Mouse (Mus musculus) stomach, postnatal 0 days (tissue): ENCODE results near the gene Mrvi1. TPM values are rescaled to one million over a fixed set of nuclear protein-coding genes. Genes with fewer than 3 reads are reported as not detected.

Source experiments
- ATAC-seq: fragments of 200-750 bp; cut with Nextera tagmentation; 2 replicates; pipeline ENCODE4 v1.8.0; 2017; ENCODE audit not compliant: low FRiP score, low TSS enrichment
- DNase-seq: peaks from one replicate; pipeline ENCODE4 v3.0.0-alpha.2; 2016; ENCODE audit warnings: low spot score
- H3K27ac ChIP-seq: fragments of 300-500 bp; sonication (generic); replicated peaks from 2 replicates; pipeline ENCODE4 v1.5.1; 2014; ENCODE audit warnings: mild to moderate bottlenecking, control low read depth
- H3K27me3 ChIP-seq: fragments of 300-500 bp; sonication (generic); 2 replicates; pipeline ENCODE4 v1.6.1; 2014; ENCODE audit warnings: low read length; ENCODE audit not compliant: control insufficient read depth, insufficient read depth
- H3K36me3 ChIP-seq: fragments of 300-500 bp; sonication (generic); 2 replicates; pipeline ENCODE4 v1.6.1; 2014; ENCODE audit warnings: low read length, mixed read lengths; ENCODE audit not compliant: control insufficient read depth, insufficient read depth
- H3K4me1 ChIP-seq: fragments of 300-500 bp; sonication (generic); replicated peaks from 2 replicates; pipeline ENCODE4 v1.6.1; 2014; ENCODE audit warnings: antibody characterized with exemption; ENCODE audit not compliant: control insufficient read depth, insufficient read depth
- H3K4me2 ChIP-seq: fragments of 300-500 bp; sonication (generic); replicated peaks from 2 replicates; pipeline ENCODE4 v1.6.1; 2014; ENCODE audit warnings: low read depth, mild to moderate bottlenecking, control low read depth, moderate library complexity
- H3K4me3 ChIP-seq: fragments of 300-500 bp; sonication (generic); 2 replicates; pipeline ENCODE4 v1.5.1; 2014; ENCODE audit warnings: low read depth, low read length, control low read depth
- H3K9ac ChIP-seq: fragments of 300-500 bp; sonication (generic); 2 replicates; pipeline ENCODE4 v1.6.1; 2014; ENCODE audit warnings: mild to moderate bottlenecking, low read length, control low read depth, mixed read lengths
- H3K9me3 ChIP-seq: fragments of 300-500 bp; sonication (generic); 2 replicates; pipeline ENCODE4 v1.6.1; 2016; ENCODE audit warnings: low read length; ENCODE audit not compliant: control insufficient read depth
- CTCF ChIP-seq: IDR thresholded peaks from 2 replicates; pipeline ENCODE4 v1.5.1; 2016; ENCODE audit warnings: antibody characterized with exemption, low read depth, mild to moderate bottlenecking, moderate library complexity
- EP300 ChIP-seq: optimal IDR thresholded peaks from 2 replicates; pipeline ENCODE3; 2016; ENCODE audit warnings: antibody characterized with exemption
- WGBS: fragments of 180-500 bp; shearing (Covaris S2); extraction: QIAGEN DNeasy Blood & Tissue Kit; methylation state at CpG from one replicate; pipeline ENCODE4 v1.1.7; 2014; 5-methylcytosine and 5-hydroxymethylcytosine counted together
- polyA plus RNA-seq: library from polyadenylated mRNA; unstranded; fragments of >200 nt; fragmentation: Nextera tagmentation; extraction: Ambion mirVana; gene quantifications from 2 replicates; pipeline ENCODE4 v1.2.1, GENCODE M21; 2015

Mrvi1 gene
- polyA plus RNA-seq, 1 experiment from 2014 or later, result 8.4 TPM

DNA sequence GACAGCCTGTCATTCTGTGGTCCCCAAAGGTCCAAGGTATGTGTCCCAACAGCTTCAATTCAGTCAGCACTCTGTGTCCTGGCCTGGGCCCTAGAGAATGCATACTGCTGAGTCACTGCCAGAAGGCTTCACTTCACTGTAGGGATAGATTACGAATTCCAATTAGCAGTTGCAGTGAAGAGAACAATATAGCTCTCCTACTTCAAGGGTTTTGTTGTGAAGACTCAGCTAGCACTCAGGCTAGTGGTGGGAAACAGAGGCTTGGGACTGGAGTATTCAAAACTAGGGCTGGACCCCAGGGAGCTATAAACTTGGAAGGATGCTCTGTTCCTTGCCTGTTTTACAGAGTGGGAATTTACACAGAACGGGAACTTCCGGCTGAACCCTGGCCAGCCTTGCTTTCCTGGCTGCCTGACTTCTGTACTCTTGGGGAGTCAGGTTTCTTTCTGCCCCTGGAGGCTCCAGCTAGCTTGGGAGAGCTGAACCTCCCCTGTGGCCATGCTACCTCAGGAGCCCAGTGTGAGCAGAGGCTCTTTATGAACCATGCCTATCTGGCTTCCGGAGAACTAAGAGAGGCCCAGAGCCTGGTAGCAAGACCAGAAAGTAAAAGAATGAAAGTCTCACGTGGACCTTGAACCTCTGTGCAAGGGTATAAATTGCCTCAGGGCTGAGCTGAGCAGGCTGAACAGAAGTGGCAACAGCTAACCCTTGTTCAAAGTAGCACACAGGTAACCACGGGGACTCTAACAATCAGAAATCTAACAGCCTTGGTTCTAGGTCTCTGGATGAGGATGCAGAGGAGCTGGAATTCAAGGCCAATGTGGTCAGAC is 40.3 kb downstream of the Mrvi1 start:
- 47% methylated on average over 6 of the region's 6 CpGs for WGBS
- TF ChIP-seq CTCF (no peak), EP300 (no peak)

DNA sequence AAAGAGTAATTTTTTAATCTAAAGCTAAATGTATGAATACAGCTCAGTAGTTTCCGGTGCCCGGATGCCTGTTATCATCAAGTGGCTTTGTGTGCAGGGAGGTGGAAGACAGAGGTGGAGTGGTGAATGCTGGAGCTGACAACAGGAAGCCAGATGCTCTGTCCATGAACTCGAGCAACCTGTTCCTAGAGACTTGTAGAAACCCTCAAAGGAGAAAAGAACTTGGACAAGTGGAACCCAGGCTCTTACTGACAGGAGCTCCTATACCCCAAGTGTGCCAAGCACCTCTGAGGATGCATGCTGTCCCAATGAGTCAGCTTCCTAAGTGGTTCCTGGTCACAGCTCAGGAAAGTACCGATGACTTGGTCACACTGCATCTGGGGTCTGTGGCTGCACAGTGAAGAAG is 41.1 kb downstream of the Mrvi1 start:
- no peaks in the 10 kb centered on the region for H3K27me3 ChIP-seq
- peak overlapping the region; percentile 41; the same call in 1 of the 2 replicates for H3K27ac ChIP-seq
- H3K9me3 ChIP-seq, result no peaks in the 10 kb centered on the region
- no peaks in the 10 kb centered on the region for H3K36me3 ChIP-seq
- DNase-seq (no peak), ATAC-seq (no peak)
- no peaks in the 10 kb centered on the region for H3K4me1 ChIP-seq
- TF ChIP-seq CTCF, result no peak
- WGBS, result 63% methylated on average over 4 of the region's 4 CpGs
- no peak overlapping the region for H3K4me3 ChIP-seq
- no peak overlapping the region for H3K9ac ChIP-seq
- H3K4me2 ChIP-seq, result no peak overlapping the region

More for the DNA sequence above, 40.3 kb downstream of the Mrvi1 start:
- no peak overlapping the region for H3K4me2 ChIP-seq
- H3K4me1 ChIP-seq, result no peaks in the 10 kb centered on the region
- H3K9me3 ChIP-seq, result no peaks in the 10 kb centered on the region
- ATAC-seq, result peak; percentile 65
- no peaks in the 10 kb centered on the region for H3K27me3 ChIP-seq
- DNase-seq, result no peak
- no peaks in the 10 kb centered on the region for H3K36me3 ChIP-seq
- H3K4me3 ChIP-seq, result no peak overlapping the region
- peak overlapping the region; percentile 46 for H3K27ac ChIP-seq
- H3K9ac ChIP-seq, result 0 out of 2 replicates have a peak overlapping the region, but pooled peaks have one; percentile 5

DNA sequence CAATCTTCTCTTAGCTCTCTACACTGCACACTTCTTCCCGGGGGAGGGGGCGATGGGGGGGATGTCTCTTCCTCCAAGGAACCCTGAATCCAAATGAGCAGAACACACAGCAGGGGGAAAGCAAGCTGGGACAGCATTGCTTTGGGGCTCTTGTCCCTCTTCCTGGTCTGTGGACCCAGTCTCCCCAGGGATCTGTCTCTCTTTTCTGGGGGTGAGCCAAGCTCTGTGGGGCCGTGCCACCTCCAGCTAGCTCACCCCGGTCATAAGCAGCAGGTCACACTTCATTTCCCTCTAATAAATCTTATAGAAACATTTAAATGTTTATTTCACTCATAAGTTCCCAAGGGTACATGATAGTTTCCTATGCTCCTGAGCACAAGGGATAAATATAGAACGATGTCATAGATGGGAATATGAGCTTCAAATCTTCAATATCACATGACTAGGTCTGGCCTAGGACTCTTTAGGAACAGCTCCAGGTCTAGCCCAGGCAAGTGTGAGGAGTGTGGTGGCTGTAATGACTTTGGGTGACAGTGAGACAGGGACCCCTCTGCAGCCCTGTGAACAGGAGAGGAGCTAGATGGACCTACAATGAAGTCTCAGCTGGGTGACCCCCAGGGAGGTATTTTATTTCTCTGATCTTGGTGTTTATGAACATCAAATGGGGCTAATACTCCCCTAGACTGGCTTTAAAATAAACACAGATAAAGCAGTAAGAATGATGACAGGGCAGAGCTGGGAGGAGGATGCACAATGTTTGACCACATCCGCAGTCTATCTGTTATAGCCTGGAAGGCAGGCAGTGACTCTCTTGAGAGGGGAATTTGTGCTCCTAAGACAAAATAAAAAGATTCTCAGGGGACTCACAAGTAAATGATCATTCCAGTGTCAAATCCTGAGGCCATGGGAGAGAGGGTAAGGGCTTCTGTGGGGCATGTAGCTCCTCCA is 46.2 kb downstream of the Mrvi1 start:
- ATAC-seq (no peak), DNase-seq (no peak)
- Histone ChIP-seq H3K27ac (no peak overlapping the region), H3K27me3 (no peaks in the 10 kb centered on the region), H3K9ac (no peak overlapping the region), H3K4me1 (no peaks in the 10 kb centered on the region), H3K4me2 (no peak overlapping the region), H3K36me3 (no peaks in the 10 kb centered on the region), H3K4me3 (no peak overlapping the region), H3K9me3 (no peaks in the 10 kb centered on the region)
- 78% methylated on average over 6 of the region's 6 CpGs for WGBS
- no peak for TF ChIP-seq CTCF
- no peak for TF ChIP-seq EP300

DNA sequence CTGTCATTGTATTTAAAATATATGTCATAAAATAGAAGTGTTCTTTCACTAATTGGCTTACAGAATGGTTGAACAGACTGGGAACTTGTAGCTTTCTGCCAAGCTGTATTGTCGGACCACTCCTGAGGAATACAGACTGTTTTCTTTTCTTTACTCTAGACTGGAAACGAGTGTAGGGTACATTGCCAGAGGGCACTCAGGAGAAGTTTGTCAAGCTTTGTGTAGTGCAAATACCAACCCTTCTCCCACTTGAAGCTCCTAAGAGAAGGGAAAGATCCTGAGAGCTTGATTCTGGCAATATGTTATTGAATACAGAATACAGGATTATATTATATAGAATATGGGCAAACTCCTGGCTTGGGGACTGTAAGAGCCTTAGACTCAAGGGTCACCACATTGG is 48.3 kb downstream of the Mrvi1 start:
- no peak overlapping the region for H3K27ac ChIP-seq
- H3K4me1 ChIP-seq, result no peaks in the 10 kb centered on the region
- H3K4me3 ChIP-seq, result no peak overlapping the region
- no peaks in the 10 kb centered on the region for H3K36me3 ChIP-seq
- DNase-seq (no peak), ATAC-seq (no peak)
- WGBS, result 73% methylated on average over 2 of the region's 2 CpGs
- H3K4me2 ChIP-seq, result no peak overlapping the region
- no peak overlapping the region for H3K9ac ChIP-seq
- no peaks in the 10 kb centered on the region for H3K27me3 ChIP-seq
- H3K9me3 ChIP-seq, result no peaks in the 10 kb centered on the region
- TF ChIP-seq CTCF (no peak), EP300 (no peak)

DNA sequence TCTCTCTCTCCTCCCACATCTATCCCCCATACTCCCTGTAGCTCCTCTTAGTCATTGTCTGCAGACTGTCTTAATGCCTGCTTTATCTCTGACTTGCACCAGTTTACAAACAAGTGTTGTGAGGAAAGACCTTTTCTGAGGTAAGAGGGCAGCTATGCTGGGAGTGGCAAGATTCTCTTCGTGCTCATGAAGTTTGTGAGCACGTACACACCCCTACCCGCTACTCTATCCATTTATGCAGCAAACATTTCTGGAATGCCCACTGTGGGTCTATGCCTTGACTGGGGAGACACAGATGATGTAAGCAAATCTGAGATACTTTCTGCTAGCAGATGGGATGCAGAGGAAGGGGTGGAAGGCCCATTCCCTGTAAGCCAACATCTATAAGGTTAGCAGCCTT is 48.9 kb downstream of the Mrvi1 start:
- ATAC-seq, result no peak
- Histone ChIP-seq H3K4me2 (no peak overlapping the region), H3K9me3 (no peaks in the 10 kb centered on the region), H3K27me3 (no peaks in the 10 kb centered on the region), H3K36me3 (no peaks in the 10 kb centered on the region), H3K4me3 (no peak overlapping the region), H3K4me1 (no peaks in the 10 kb centered on the region), H3K9ac (no peak overlapping the region), H3K27ac (no peak overlapping the region)
- 66% methylated on average over 3 of the region's 3 CpGs for WGBS
- TF ChIP-seq EP300 (no peak), CTCF (no peak)
- DNase-seq, result no peak
